Mouse (Mus musculus) liver, adult 2 months (tissue): ENCODE data around the gene Nfix.

Source experiments
- CTCF ChIP-seq: fragments of 200-500 bp; IDR thresholded peaks from 2 replicates; pipeline ENCODE4 v1.5.1; 2011; ENCODE audit warnings: low read depth, low read length, control low read depth
- POLR2A ChIP-seq: fragments of 200-500 bp; IDR thresholded peaks from 2 replicates; pipeline ENCODE4 v1.6.1; 2011; ENCODE audit warnings: low read length, control low read depth; ENCODE audit not compliant: insufficient read depth; ENCODE audit errors: extremely low read depth

GRCm38 (mm10) chr8:84771941-84772378 lies 28.2 kb downstream of the Nfix start:
- TF ChIP-seq CTCF = no peak
- TF ChIP-seq POLR2A = no peak
